Comparison of ENCODE assay signal across 10 mouse cellular contexts in genomic region chr7:126397221-126397620, GRCm38 (mm10). TPM values are rescaled to one million over a fixed set of nuclear protein-coding genes. Genes with fewer than 3 reads are reported as not detected.
DNase-seq lines count a peak whose midpoint lies in the region; ATAC-seq and TF ChIP-seq lines count a peak whose summit lies in the region.
"Had no signal": no experiment of that assay in that cellular context is flagged by ENCODE, and none has a peak within 500 bp of the region (broad histone marks: within the 10 kb centered on the region; RNA-seq: fewer than 3 reads in every experiment).

No protein-coding gene starts in this region.

- no peak for ATAC-seq in heart, postnatal 0 days (ENCODE audit: insufficient read depth, low read depth)
- ATAC-seq in liver, embryonic 15.5 days (ENCODE audit: insufficient read depth), result peak; percentile 40

- 37% methylated on average over 6 of the region's 6 CpGs for WGBS in heart, adult 2 months
- 28% methylated on average over 6 of the region's 6 CpGs for WGBS in heart, postnatal 0 days
- WGBS in liver, embryonic 15.5 days (ENCODE audit: insufficient replicate concordance), result 10% methylated on average over 6 of the region's 6 CpGs

- H3K4me1 ChIP-seq in heart, adult 2 months (ENCODE audit: control insufficient read depth, insufficient read depth, low read length), result peaks cover 4% of the 10 kb centered on the region
- H3K4me1 ChIP-seq in E14TG2a.4 (replicated peaks; ENCODE audit: low read depth, low read length), result peaks cover 45% of the 10 kb centered on the region
- 0 out of 2 replicates have a peak, but pooled peaks cover 3% of the 10 kb centered on the region for H3K4me1 ChIP-seq in heart, postnatal 0 days (ENCODE audit: control insufficient read depth, insufficient read depth)
- H3K4me1 ChIP-seq in liver, embryonic 15.5 days (replicated peaks), result peaks cover 32% of the 10 kb centered on the region

- H3K79me2 ChIP-seq in heart, adult 2 months (replicated peaks; ENCODE audit: control insufficient read depth, insufficient read depth, low read length), result no peaks in the 10 kb centered on the region

- intact Hi-C loops in heart, adult 2 months (cut with DNase I), result loop anchor here (5.0 to 10.0 kb wide), 3 partner anchors 70 to 298 kb away; partner anchors contain the start of genes Bola2 and Slx1b
- intact Hi-C loops in heart, postnatal 14 days (cut with DNase I), result loop anchor here (5.0 kb wide), 1 partner anchor 70 kb away; no protein-coding TSS in a partner anchor

- no peak overlapping the region for H3K4me3 ChIP-seq in heart, adult 2 months
- H3K4me3 ChIP-seq in E14TG2a.4 (replicated peaks; ENCODE audit: low read length), result peak overlapping the region; percentile 21
- no peak overlapping the region for H3K4me3 ChIP-seq in heart, postnatal 0 days (ENCODE audit: low read depth, low read length)
- H3K4me3 ChIP-seq in liver, embryonic 15.5 days (replicated peaks), result peak overlapping the region; percentile 89

- H3K27me3 ChIP-seq in heart, adult 2 months (ENCODE audit: control insufficient read depth, insufficient read depth, low read length), result no peaks in the 10 kb centered on the region
- no peaks in the 10 kb centered on the region for H3K27me3 ChIP-seq in E14TG2a.4 (ENCODE audit: insufficient read depth, low read length)
- no peaks in the 10 kb centered on the region for H3K27me3 ChIP-seq in heart, postnatal 0 days (ENCODE audit: control insufficient read depth, insufficient read depth, low read length)
- H3K27me3 ChIP-seq in liver, embryonic 15.5 days, result no peaks in the 10 kb centered on the region

- no peak for DNase-seq in heart, adult 2 months
- no peak for DNase-seq in heart, postnatal 14 days
- DNase-seq in heart, postnatal 0 days (ENCODE audit: low spot score), result no peak
- DNase-seq in urinary bladder, postnatal 14 days (ENCODE audit: low spot score), result no peak
- no peak for DNase-seq in B cell, adult 2 months
- no peak for DNase-seq in adrenal gland, postnatal 25 days

- no peak for TF ChIP-seq POLR2A in heart, adult 2 months (IDR thresholded peaks at IDR 0.05; ENCODE audit: insufficient read depth, low read depth, low read length)

- peak overlapping the region; percentile 22; the same call in 1 of the 2 replicates for H3K4me2 ChIP-seq in heart, postnatal 0 days (ENCODE audit: low read depth, low read length)
- H3K4me2 ChIP-seq in liver, embryonic 15.5 days, result peak overlapping the region; percentile 80

- peak overlapping the region; percentile 21; the same call in 1 of the 2 replicates for H3K27ac ChIP-seq in heart, adult 2 months
- H3K27ac ChIP-seq in heart, postnatal 0 days (ENCODE audit: low read depth), result no peak overlapping the region
- H3K27ac ChIP-seq in liver, embryonic 15.5 days (replicated peaks), result peak overlapping the region; percentile 53

- H3K9ac ChIP-seq in heart, adult 2 months (ENCODE audit: low read depth, low read length), result no peak overlapping the region
- no peak overlapping the region for H3K9ac ChIP-seq in heart, postnatal 0 days (replicated peaks; ENCODE audit: low read depth, low read length)
- H3K9ac ChIP-seq in liver, embryonic 15.5 days, result 0 out of 2 replicates have a peak overlapping the region, but pooled peaks have one; percentile 12

- no peaks in the 10 kb centered on the region for H3K36me3 ChIP-seq in heart, adult 2 months (ENCODE audit: control insufficient read depth, insufficient read depth, low read length)
- H3K36me3 ChIP-seq in E14TG2a.4 (ENCODE audit: insufficient read depth, low read length), result peaks cover 24% of the 10 kb centered on the region
- H3K36me3 ChIP-seq in heart, postnatal 0 days (replicated peaks; ENCODE audit: control insufficient read depth, insufficient read depth, low read length), result no peaks in the 10 kb centered on the region
- 0 out of 2 replicates have a peak, but pooled peaks cover 4% of the 10 kb centered on the region for H3K36me3 ChIP-seq in liver, embryonic 15.5 days (replicated peaks)

- no peak for TF ChIP-seq CTCF in heart, adult 2 months (IDR thresholded peaks at IDR 0.05)
- TF ChIP-seq CTCF in E14TG2a.4 (conservative IDR thresholded peaks at IDR 0.05; ENCODE audit: low read length), result no peak
- no peak for TF ChIP-seq CTCF in heart, postnatal 0 days (IDR thresholded peaks at IDR 0.05; ENCODE audit: low read depth)

- TF ChIP-seq EP300 in heart, adult 2 months (IDR thresholded peaks at IDR 0.05; ENCODE audit: insufficient read depth, low read depth, low read length), result no peak
- no peak for TF ChIP-seq EP300 in heart, postnatal 0 days (IDR thresholded peaks at IDR 0.05; ENCODE audit: low read depth)

- H3K9me3 ChIP-seq in E14TG2a.4 (ENCODE audit: low read length), result no peaks in the 10 kb centered on the region
- no peaks in the 10 kb centered on the region for H3K9me3 ChIP-seq in heart, postnatal 0 days (replicated peaks; ENCODE audit: control insufficient read depth, low read length)
- H3K9me3 ChIP-seq in liver, embryonic 15.5 days (replicated peaks), result no peaks in the 10 kb centered on the region

RNA-seq across cellular contexts. Expression of gene Nfatc2ip, which starts 0.7 kb away (rescaled TPM):
- 1 to 10 TPM; 4.0 to 4.9 TPM for total RNA-seq in heart, adult 2 months (2021)
- 3.0 and 5.6 TPM in 2 replicates for polyA plus RNA-seq in heart, adult 2 months (2012; rRNA removed)
- total RNA-seq in heart, postnatal 14 days (2021), result 1 to 10 TPM; 5.4 to 7.1 TPM
- total RNA-seq in heart, postnatal 0 days (2014; rRNA removed; ENCODE audit: low replicate concordance), result 3.5 and 6.5 TPM in 2 replicates
- polyA plus RNA-seq in heart, postnatal 0 days (2015; fragmentation: Nextera tagmentation; extraction: Ambion mirVana), result 1.2 TPM in 2 replicates
- 2.0 and 2.9 TPM in 2 replicates for polyA plus RNA-seq in liver, embryonic 15.5 days (2015; fragmentation: Nextera tagmentation; extraction: Ambion mirVana)
- total RNA-seq in adrenal gland, postnatal 25 days (2021), result 8.6 and 8.7 TPM in 2 replicates

RNA-seq across cellular contexts. Expression of gene Cd19, which starts 17.5 kb away (rescaled TPM):
- total RNA-seq in heart, adult 2 months (2021), result 1 to 10 TPM in 1 of 2 experiments, under 1 TPM in 1; 0.37 to 1.9 TPM
- polyA plus RNA-seq in heart, adult 2 months (2012; rRNA removed), result 2.1 and 4.6 TPM in 2 replicates
- under 1 TPM; 0.53 to 0.56 TPM for total RNA-seq in heart, postnatal 14 days (2021)
- total RNA-seq in heart, postnatal 0 days (2014; rRNA removed; ENCODE audit: low replicate concordance), result 0.04 TPM in 1 of 2 replicates, not detected in the other
- 0.12 and 0.21 TPM in 2 replicates for polyA plus RNA-seq in heart, postnatal 0 days (2015; fragmentation: Nextera tagmentation; extraction: Ambion mirVana)
- polyA plus RNA-seq in liver, embryonic 15.5 days (2015; fragmentation: Nextera tagmentation; extraction: Ambion mirVana), result 2.3 and 3.1 TPM in 2 replicates
- total RNA-seq in adrenal gland, postnatal 25 days (2021), result 0.67 and 1.9 TPM in 2 replicates
- total RNA-seq: left cerebral cortex, postnatal 14 days had no signal
- polyA plus RNA-seq: C2C12 had no signal

RNA-seq across cellular contexts. Expression of gene Spns1, which starts 20.0 kb away (rescaled TPM):
- 10 to 100 TPM; 22.3 to 31.9 TPM for total RNA-seq in heart, adult 2 months (2021)
- polyA plus RNA-seq in heart, adult 2 months (2012; rRNA removed), result 57.5 and 68.8 TPM in 2 replicates
- 10 to 100 TPM; 36.3 to 38.3 TPM for total RNA-seq in heart, postnatal 14 days (2021)
- 47.0 and 87.1 TPM in 2 replicates for total RNA-seq in heart, postnatal 0 days (2014; rRNA removed; ENCODE audit: low replicate concordance)
- 34.6 and 36.0 TPM in 2 replicates for polyA plus RNA-seq in heart, postnatal 0 days (2015; fragmentation: Nextera tagmentation; extraction: Ambion mirVana)
- 17.7 and 20.6 TPM in 2 replicates for polyA plus RNA-seq in liver, embryonic 15.5 days (2015; fragmentation: Nextera tagmentation; extraction: Ambion mirVana)
- 43.1 and 54.8 TPM in 2 replicates for total RNA-seq in adrenal gland, postnatal 25 days (2021)

RNA-seq across cellular contexts. Expression of gene Lat, which starts 27.9 kb away (rescaled TPM):
- 1 to 10 TPM in 1 of 2 experiments, under 1 TPM in 1; 0.34 to 1.8 TPM for total RNA-seq in heart, adult 2 months (2021)
- polyA plus RNA-seq in heart, adult 2 months (2012; rRNA removed), result 1.3 and 4.4 TPM in 2 replicates
- total RNA-seq in heart, postnatal 14 days (2021), result 10 to 100 TPM in 1 of 2 experiments, 1 to 10 TPM in 1; 2.3 to 13.3 TPM
- 0.73 and 6.7 TPM in 2 replicates for total RNA-seq in heart, postnatal 0 days (2014; rRNA removed; ENCODE audit: low replicate concordance)
- polyA plus RNA-seq in heart, postnatal 0 days (2015; fragmentation: Nextera tagmentation; extraction: Ambion mirVana), result 0.75 and 1.1 TPM in 2 replicates
- polyA plus RNA-seq in liver, embryonic 15.5 days (2015; fragmentation: Nextera tagmentation; extraction: Ambion mirVana), result 5.7 and 7.0 TPM in 2 replicates
- 0.43 and 1.0 TPM in 2 replicates for total RNA-seq in adrenal gland, postnatal 25 days (2021)

RNA-seq across cellular contexts. Expression of gene Rabep2, which starts 31.3 kb away (rescaled TPM):
- 1 to 10 TPM; 5.3 to 6.3 TPM for total RNA-seq in heart, adult 2 months (2021)
- 8.1 and 9.2 TPM in 2 replicates for polyA plus RNA-seq in heart, adult 2 months (2012; rRNA removed)
- 1 to 10 TPM; 7.7 TPM for total RNA-seq in heart, postnatal 14 days (2021)
- total RNA-seq in heart, postnatal 0 days (2014; rRNA removed; ENCODE audit: low replicate concordance), result 20.2 and 24.8 TPM in 2 replicates
- polyA plus RNA-seq in heart, postnatal 0 days (2015; fragmentation: Nextera tagmentation; extraction: Ambion mirVana), result 15.0 and 16.4 TPM in 2 replicates
- 6.3 TPM in 2 replicates for polyA plus RNA-seq in liver, embryonic 15.5 days (2015; fragmentation: Nextera tagmentation; extraction: Ambion mirVana)
- 58.2 and 82.6 TPM in 2 replicates for total RNA-seq in adrenal gland, postnatal 25 days (2021)

Comparison
In these comparisons a context has a peak if more than half of its experiments do, and no peak if none do; other contexts are left out.
1. H3K4me3 ChIP-seq: peak in E14TG2a.4 (single experiment) and liver, embryonic 15.5 days (single experiment); none in heart, adult 2 months (single experiment) and heart, postnatal 0 days (single experiment).